Mouse (Mus musculus) gastrocnemius, postnatal 36 days (tissue): ENCODE data around the gene Gm9513. TPM values are rescaled to one million over a fixed set of nuclear protein-coding genes. Genes with fewer than 3 reads are reported as not detected.

Experiments used
- DNase-seq, 2 experiments: peaks; one replicate each; pipeline ENCODE4 v3.0.0; 2022
- intact Hi-C: fragments of 180-260 bp; cut with DNase I; formaldehyde crosslinking; loops from one replicate; pipeline ENCODE4 v1.15.1; 2025
- long read RNA-seq, 2 experiments: library from polyadenylated mRNA; stranded (forward); transcript quantifications; one replicate each; pipeline ENCODE4 v2.0.0; 2021
- total RNA-seq, 2 experiments: library from RNA; stranded (reverse); gene quantifications; 2 replicates each; pipeline ENCODE4 v1.2.3; 2021

Gm9513 gene
- not detected for total RNA-seq
- long read RNA-seq, experiment 1 = 0 reads
- long read RNA-seq, experiment 2 = 0 reads

- intact Hi-C loops = no loop called here
- DNase-seq = no peak
Measured at GRCm38 (mm10) chr9:36475338-36475737, at the start of gene Gm9513. Gene Gm9513 (plus strand): TSS chr9:36475638.

- intact Hi-C loops = no loop called here
Measured at GRCm38 (mm10) chr9:36431584-36431983, 43.9 kb upstream of the Gm9513 start, which contains the start of gene Gm7257. Gene Gm7257 (plus strand): TSS chr9:36431884.

GRCm38 (mm10) chr9:36435051-36435764 is 40.2 kb upstream of the Gm9513 start:
- intact Hi-C loops = no loop called here
- DNase-seq = no peak

More at GRCm38 (mm10) chr9:36431584-36431983, 43.9 kb upstream of the Gm9513 start, which contains the start of gene Gm7257:
- DNase-seq = no peak

- DNase-seq = no peak
- intact Hi-C loops = no loop called here
Measured at GRCm38 (mm10) chr9:36494501-36495220, 19.2 kb downstream of the Gm9513 start.

- intact Hi-C loops = no loop called here
- no peak for DNase-seq
Measured at GRCm38 (mm10) chr9:36495824-36496223, 20.4 kb downstream of the Gm9513 start.

DNA sequence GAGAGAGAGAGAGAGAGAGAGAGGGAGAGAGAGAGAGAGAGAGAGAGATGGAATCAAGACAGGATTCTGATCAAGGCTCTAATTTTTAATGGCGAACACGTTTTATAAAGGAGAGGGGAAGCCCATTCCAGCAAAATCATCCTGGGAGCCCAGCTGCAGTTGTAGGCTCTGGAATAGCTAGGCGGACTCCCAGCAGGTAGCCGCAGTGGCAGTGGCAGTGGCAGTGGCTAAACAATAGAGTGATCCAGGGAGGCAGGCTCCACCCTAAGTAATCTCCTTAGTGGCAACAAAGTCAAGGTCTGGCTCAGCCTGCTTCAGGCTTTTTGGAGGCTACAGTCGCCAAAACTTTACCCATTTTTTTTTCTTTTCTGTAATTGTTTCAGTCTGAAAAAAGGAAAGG is 28.8 kb downstream of the Gm9513 start:
- intact Hi-C loops = no loop called here
- no peak for DNase-seq

Other genes with a start within 250 kb of the Gm9513 start
- not detected for gene Gm7257, start 43.8 kb upstream of the Gm9513 start, total RNA-seq
- gene Gm5615, start 66.3 kb downstream of the Gm9513 start, total RNA-seq = not detected
- not detected for gene Gm17689, start 107.0 kb downstream of the Gm9513 start, total RNA-seq
- gene A630095E13Rik, start 167.7 kb downstream of the Gm9513 start, total RNA-seq = not detected
- gene Acrv1, start 217.6 kb downstream of the Gm9513 start, total RNA-seq = not detected